Mouse (Mus musculus): ENCODE measurements around the gene Cep85l.

GRCm38 (mm10) chr10:53364311-53364710 is 15.4 kb downstream of the Cep85l start:
- TF ChIP-seq CTCF (IDR thresholded peaks at IDR 0.05; ENCODE audit: low read depth) (no peak), EP300 (IDR thresholded peaks at IDR 0.05; ENCODE audit: low read depth) (no peak)

All from liver, postnatal 0 days (tissue).